Mouse (Mus musculus) left cerebral cortex, postnatal 36 days (tissue): ENCODE measurements around the gene Gpr55. TPM values are rescaled to one million over a fixed set of nuclear protein-coding genes. Genes with fewer than 3 reads are reported as not detected.

Experiments
- DNase-seq, 2 experiments: peaks; one replicate each; pipeline ENCODE4 v3.0.0; 2021 to 2022; ENCODE audit warnings: low spot score in 2 of 2, mixed read lengths in 1 of 2
- intact Hi-C: fragments of 180-260 bp; cut with DNase I; formaldehyde crosslinking; loops from one replicate; pipeline ENCODE4 v1.15.1; 2025
- total RNA-seq, 2 experiments: library from RNA; stranded (reverse); gene quantifications; 2 replicates each; pipeline ENCODE4 v1.2.3; 2021

Gpr55 gene
- total RNA-seq, 2 experiments from 2014 or later, result not detected

DNA sequence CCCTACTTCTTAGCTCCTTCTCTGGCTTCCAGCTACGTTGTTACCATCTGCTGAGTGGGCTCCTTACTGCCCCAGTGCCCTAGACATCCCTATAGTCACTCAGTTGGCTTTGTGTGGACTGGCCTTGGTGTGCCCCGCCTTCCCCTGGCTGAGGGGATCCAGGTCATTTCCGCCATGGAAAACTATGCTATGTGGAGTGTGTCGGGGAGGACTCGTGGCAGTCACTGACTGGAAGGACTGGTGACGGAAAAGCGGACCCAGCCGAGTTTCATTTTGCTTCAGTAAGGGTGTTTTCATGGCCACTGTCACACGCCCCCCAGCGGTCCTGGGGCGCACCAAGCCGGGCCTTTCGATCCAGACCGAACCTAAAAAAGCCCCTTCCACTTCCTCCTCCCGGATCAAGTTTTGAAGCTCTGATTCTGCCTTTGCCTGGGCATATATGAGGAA lies 65.4 kb downstream of the Gpr55 start:
- intact Hi-C loops, result loop anchor here (1.0 to 5.0 kb wide), 2 partner anchors 37 to 43 kb away; no protein-coding TSS in a partner anchor

DNA sequence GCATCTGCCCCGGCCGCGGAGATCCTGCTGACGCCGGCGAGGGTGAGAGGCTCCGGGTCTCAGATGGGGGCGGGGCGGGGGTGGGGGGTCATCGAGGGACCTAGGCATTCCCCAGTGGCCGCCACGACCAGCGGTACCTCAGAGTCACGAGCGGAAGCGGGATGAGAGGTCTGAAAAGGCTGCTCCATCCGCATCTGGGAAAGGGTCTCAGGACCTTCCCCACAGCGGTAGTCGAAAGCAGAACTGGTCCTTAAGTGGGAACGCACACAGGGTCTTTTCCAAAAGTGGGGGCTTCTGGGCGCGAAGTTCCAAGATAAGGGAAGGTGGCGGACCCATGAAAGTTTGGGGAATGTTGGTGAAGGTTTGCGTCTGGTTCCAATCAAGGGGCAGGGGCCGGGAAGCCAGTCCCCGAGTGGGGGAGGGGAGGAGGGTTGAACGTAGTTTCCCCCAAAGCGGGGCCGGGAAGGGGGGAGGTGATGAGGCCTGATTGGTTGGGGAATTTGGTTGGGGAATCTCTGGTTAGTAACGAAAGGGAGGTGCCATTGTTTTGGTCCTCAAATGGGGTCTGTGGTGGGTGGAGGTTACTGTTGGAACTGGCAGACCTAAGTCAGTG lies 66.0 kb downstream of the Gpr55 start:
- intact Hi-C loops, result loop anchor here (1.0 to 5.0 kb wide), 2 partner anchors 37 to 43 kb away; no protein-coding TSS in a partner anchor
- peak; percentile 41 to 44 for DNase-seq

More for the DNA sequence above, 65.4 kb downstream of the Gpr55 start:
- peak; percentile 67 to 72 for DNase-seq

DNA sequence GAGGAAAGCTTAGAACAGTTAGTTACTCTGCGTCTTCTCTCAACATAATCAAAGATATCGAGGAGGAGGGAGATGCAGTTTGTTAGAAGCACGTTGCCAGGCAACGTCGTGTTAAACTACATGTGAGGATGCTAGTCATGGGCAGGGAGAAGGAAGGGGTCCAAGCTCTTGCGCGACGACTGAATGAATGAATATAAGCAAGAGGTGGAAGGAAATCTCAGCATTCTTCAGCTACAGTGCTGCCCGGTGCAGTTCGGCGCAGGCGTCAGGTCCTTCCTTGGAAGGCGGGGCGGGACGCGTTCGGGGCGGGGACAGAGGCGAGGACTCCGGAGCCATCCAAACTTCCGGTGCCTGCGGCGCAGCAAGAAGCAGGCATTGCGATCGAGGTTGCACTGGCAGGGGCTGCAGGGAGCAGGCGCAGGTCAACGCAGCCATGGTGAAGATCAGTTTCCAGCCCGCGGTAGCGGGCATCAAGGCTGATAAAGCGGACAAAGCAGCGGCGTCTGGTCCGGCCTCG lies 66.5 kb downstream of the Gpr55 start, which contains the start of gene Itm2c:
Gene Itm2c, plus strand, starts transcription at position 51 of the 517 bp plus-strand sequence.
- intact Hi-C loops, result no loop called here
- peak; percentile 92 for DNase-seq

Other genes starting within 250 kb of the Gpr55 start
- 1 to 10 TPM in 1 of 2 experiments, under 1 TPM in 1; 0.17 to 1.2 TPM for gene A630001G21Rik, start 182.4 kb downstream of the Gpr55 start, total RNA-seq
- 100 to 1,000 TPM; 150 to 163 TPM for gene Cab39, start 167.6 kb downstream of the Gpr55 start, total RNA-seq
- gene Itm2c, start 66.7 kb downstream of the Gpr55 start, total RNA-seq, result 100 to 1,000 TPM; 719 to 821 TPM
- gene 4933407L21Rik, start 32.5 kb downstream of the Gpr55 start, total RNA-seq, result 1 to 10 TPM; 6.5 to 7.5 TPM
- under 1 TPM; 0.36 to 0.99 TPM for gene Spata3, start 55.8 kb upstream of the Gpr55 start, total RNA-seq
- gene 2810459M11Rik, start 84.9 kb upstream of the Gpr55 start, total RNA-seq, result 1 to 10 TPM; 5.6 to 9.0 TPM
- gene Psmd1, start 103.4 kb upstream of the Gpr55 start, total RNA-seq, result 100 to 1,000 TPM; 106 TPM
- gene Htr2b, start 151.0 kb upstream of the Gpr55 start, total RNA-seq, result not detected
- gene Gm21972, start 172.6 kb upstream of the Gpr55 start, total RNA-seq, result 1 to 10 TPM in 1 of 2 experiments, not detected in 1; 3.2 TPM
- 10 to 100 TPM; 34.1 to 46.5 TPM for gene Armc9, start 193.8 kb upstream of the Gpr55 start, total RNA-seq